Mouse (Mus musculus): ENCODE data around the gene Tmem181a. TPM values are rescaled to one million over a fixed set of nuclear protein-coding genes. Genes with fewer than 3 reads are reported as not detected.
"Not testable (repeated sequence)": the region's sequence is repeated elsewhere in the genome, so short reads cannot be mapped to it uniquely, and the experiment has no call there.

The Tmem181a gene
- polyA plus RNA-seq, 1 experiment from 2014 or later, result 73.1 TPM

- H3K27me3 ChIP-seq (ENCODE audit: control insufficient read depth, insufficient read depth, low read depth, low read length); H3K36me3 ChIP-seq (ENCODE audit: control insufficient read depth, insufficient read depth, low read length); H3K9me3 ChIP-seq (replicated peaks; ENCODE audit: control insufficient read depth, low read length, poor library complexity, severe bottlenecking); H3K4me1 ChIP-seq (ENCODE audit: control insufficient read depth, insufficient read depth, low read length): not testable (repeated sequence)
- Histone ChIP-seq H3K4me2 (ENCODE audit: low read length) (peak overlapping the region; percentile 41), H3K27ac (ENCODE audit: low read length) (peak overlapping the region; percentile 76), H3K4me3 (ENCODE audit: low read depth, low read length) (peak overlapping the region; percentile 40), H3K9ac (ENCODE audit: low read depth, low read length) (peak overlapping the region; percentile 66)
- WGBS, result 2% methylated on average over 37 of the region's 38 CpGs
- ATAC-seq, result peak; percentile 59
Measured at GRCm38 (mm10) chr17:6316379-6317126, 59.9 kb downstream of the Tmem181a start.

DNA sequence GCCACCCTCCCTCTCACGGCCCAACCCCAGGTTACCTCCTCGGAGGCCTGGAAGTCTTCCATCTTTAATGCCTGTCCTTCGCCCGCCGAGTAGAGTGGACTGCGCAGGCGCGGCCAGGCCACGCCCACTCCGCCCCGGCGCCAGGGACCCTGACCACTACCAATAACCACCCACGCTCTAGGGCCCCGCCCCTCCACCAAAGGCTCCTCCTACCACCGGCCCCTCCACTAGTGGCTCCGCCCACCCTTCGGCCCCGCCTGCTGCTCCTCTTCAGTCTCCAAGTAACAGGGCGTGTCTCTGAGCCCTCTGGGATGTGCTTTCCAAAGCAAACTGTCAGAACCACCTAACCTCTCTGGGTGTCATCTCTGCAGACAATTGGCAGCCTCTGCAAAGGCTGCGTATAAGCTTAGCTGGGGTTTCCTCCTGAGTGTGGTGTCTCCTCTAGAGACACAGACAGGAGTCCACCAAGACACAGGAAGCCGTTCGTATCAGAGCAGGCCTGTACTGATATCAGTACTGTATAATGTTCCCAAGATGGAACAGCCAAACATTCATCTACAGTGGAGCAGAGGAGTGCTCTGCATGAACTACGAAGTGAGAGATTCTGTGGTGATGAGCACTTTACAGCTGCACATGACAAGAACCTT is 60.8 kb downstream of the Tmem181a start, which contains the start of gene Dynlt1a:
TSS of gene Dynlt1a (minus strand) at position 162 of the 647 bp plus-strand sequence.
- peak within 1 kb of the TSS; percentile 76 for H3K27ac ChIP-seq (ENCODE audit: low read length)
- 6% methylated on average over 23 of the region's 23 CpGs for WGBS

GRCm38 (mm10) chr17:6321081-6321777 is 64.6 kb downstream of the Tmem181a start:
- H3K36me3 ChIP-seq (ENCODE audit: control insufficient read depth, insufficient read depth, low read length); H3K9me3 ChIP-seq (replicated peaks; ENCODE audit: control insufficient read depth, low read length, poor library complexity, severe bottlenecking); H3K27ac ChIP-seq (ENCODE audit: low read length); H3K4me1 ChIP-seq (ENCODE audit: control insufficient read depth, insufficient read depth, low read length); H3K27me3 ChIP-seq (ENCODE audit: control insufficient read depth, insufficient read depth, low read depth, low read length): not testable (repeated sequence)
- Histone ChIP-seq H3K4me3 (ENCODE audit: low read depth, low read length) (peak overlapping the region; percentile 36), H3K9ac (ENCODE audit: low read depth, low read length) (peak overlapping the region; percentile 46), H3K4me2 (ENCODE audit: low read length) (peak overlapping the region; percentile 41)
- ATAC-seq, result peak; percentile 79
- WGBS, result 0% methylated on average over 4 of the region's 60 CpGs

More for the DNA sequence above, 60.8 kb downstream of the Tmem181a start, which contains the start of gene Dynlt1a:
- H3K4me2 ChIP-seq (ENCODE audit: low read length), result peak within 1 kb of the TSS; percentile 43
- not testable (repeated sequence) for H3K27me3 ChIP-seq (ENCODE audit: control insufficient read depth, insufficient read depth, low read depth, low read length); H3K4me1 ChIP-seq (ENCODE audit: control insufficient read depth, insufficient read depth, low read length); H3K9me3 ChIP-seq (replicated peaks; ENCODE audit: control insufficient read depth, low read length, poor library complexity, severe bottlenecking); H3K36me3 ChIP-seq (ENCODE audit: control insufficient read depth, insufficient read depth, low read length)
- peak; percentile 85 for ATAC-seq
- H3K9ac ChIP-seq (ENCODE audit: low read depth, low read length), result peak within 1 kb of the TSS; percentile 66
- H3K4me3 ChIP-seq (ENCODE audit: low read depth, low read length), result peak within 1 kb of the TSS; percentile 40

DNA sequence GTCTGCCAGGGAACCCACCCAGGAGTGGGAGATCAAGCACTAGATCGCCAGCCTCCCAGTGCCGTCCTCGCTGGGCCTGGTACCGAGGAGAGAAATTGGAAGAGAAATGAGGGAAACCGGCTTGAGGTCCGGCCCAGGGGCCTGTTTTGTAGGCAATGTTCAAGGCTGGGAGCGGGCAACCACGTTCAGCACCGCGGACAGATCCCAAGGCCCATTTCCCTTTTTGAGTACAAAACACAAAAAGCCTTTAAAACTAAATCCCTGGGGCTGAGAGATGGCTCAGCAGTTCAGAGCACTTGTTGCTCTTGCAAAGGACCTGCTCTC is 65.1 kb downstream of the Tmem181a start:
- not testable (repeated sequence) for H3K4me2 ChIP-seq (ENCODE audit: low read length); H3K27ac ChIP-seq (ENCODE audit: low read length); H3K36me3 ChIP-seq (ENCODE audit: control insufficient read depth, insufficient read depth, low read length); H3K4me1 ChIP-seq (ENCODE audit: control insufficient read depth, insufficient read depth, low read length); H3K9me3 ChIP-seq (replicated peaks; ENCODE audit: control insufficient read depth, low read length, poor library complexity, severe bottlenecking); H3K4me3 ChIP-seq (ENCODE audit: low read depth, low read length); H3K27me3 ChIP-seq (ENCODE audit: control insufficient read depth, insufficient read depth, low read depth, low read length); ATAC-seq; H3K9ac ChIP-seq (ENCODE audit: low read depth, low read length)
- no CpG with 5 or more reads among the region's 10 CpGs for WGBS

GRCm38 (mm10) chr17:6325021-6325420 is 68.4 kb downstream of the Tmem181a start:
- H3K27me3 ChIP-seq (ENCODE audit: control insufficient read depth, insufficient read depth, low read depth, low read length); H3K4me1 ChIP-seq (ENCODE audit: control insufficient read depth, insufficient read depth, low read length); H3K36me3 ChIP-seq (ENCODE audit: control insufficient read depth, insufficient read depth, low read length); H3K9me3 ChIP-seq (replicated peaks; ENCODE audit: control insufficient read depth, low read length, poor library complexity, severe bottlenecking); H3K4me2 ChIP-seq (ENCODE audit: low read length); H3K27ac ChIP-seq (ENCODE audit: low read length); H3K4me3 ChIP-seq (ENCODE audit: low read depth, low read length); H3K9ac ChIP-seq (ENCODE audit: low read depth, low read length); ATAC-seq: not testable (repeated sequence)
- 60% methylated on average over 10 of the region's 10 CpGs for WGBS

DNA sequence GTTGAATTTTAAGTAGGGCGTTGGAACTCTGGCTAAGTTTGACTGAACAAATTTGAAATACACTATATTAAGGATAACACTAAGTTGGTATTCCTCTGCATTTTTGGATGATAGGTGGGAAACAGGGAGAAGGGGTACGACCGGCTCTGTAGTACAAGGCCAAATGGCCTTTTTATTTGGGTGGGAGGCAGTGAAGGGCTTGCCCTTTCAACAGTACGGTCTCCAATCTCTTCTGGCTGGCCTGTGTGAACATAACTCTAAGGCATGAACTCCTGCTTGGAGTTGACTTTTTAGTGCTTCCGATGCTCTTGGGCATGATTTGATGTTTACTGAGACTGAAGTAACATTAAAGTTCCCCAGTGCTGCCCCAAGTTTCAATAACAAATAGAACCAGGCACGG is 68.9 kb downstream of the Tmem181a start:
- WGBS, result 67% methylated on average over 6 of the region's 6 CpGs

DNA sequence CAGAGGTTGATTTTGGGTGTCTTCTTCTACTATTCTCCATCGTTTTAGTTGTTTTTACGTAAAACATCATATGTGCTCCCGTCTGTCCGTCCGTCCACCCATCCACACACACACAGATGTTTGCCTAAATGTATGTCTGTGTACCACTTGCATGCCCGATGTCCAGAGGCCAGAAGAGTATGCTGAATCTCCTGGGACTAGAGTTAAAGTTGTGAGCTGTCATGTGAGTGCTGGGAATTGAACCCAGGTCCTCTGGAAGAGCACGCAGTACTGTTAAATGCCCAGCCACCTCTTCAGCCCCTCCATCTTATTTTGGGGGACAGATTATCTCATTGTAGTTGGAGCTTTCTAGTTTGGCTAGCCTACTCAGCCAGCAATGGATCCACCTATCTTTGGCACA is 70.9 kb downstream of the Tmem181a start:
- not testable (repeated sequence) for H3K4me1 ChIP-seq (ENCODE audit: control insufficient read depth, insufficient read depth, low read length); H3K9me3 ChIP-seq (replicated peaks; ENCODE audit: control insufficient read depth, low read length, poor library complexity, severe bottlenecking)
- 92% methylated on average over 7 of the region's 7 CpGs for WGBS

More for the DNA sequence above, 68.9 kb downstream of the Tmem181a start:
- not testable (repeated sequence) for H3K9ac ChIP-seq (ENCODE audit: low read depth, low read length); H3K27ac ChIP-seq (ENCODE audit: low read length); H3K36me3 ChIP-seq (ENCODE audit: control insufficient read depth, insufficient read depth, low read length); H3K9me3 ChIP-seq (replicated peaks; ENCODE audit: control insufficient read depth, low read length, poor library complexity, severe bottlenecking); H3K4me2 ChIP-seq (ENCODE audit: low read length); H3K27me3 ChIP-seq (ENCODE audit: control insufficient read depth, insufficient read depth, low read depth, low read length); H3K4me3 ChIP-seq (ENCODE audit: low read depth, low read length); ATAC-seq; H3K4me1 ChIP-seq (ENCODE audit: control insufficient read depth, insufficient read depth, low read length)

GRCm38 (mm10) chr17:6328997-6329396 is 72.3 kb downstream of the Tmem181a start:
- not testable (repeated sequence) for ATAC-seq; H3K27ac ChIP-seq (ENCODE audit: low read length)
- 71% methylated on average over 3 of the region's 4 CpGs for WGBS

More for the DNA sequence above, 70.9 kb downstream of the Tmem181a start:
- not testable (repeated sequence) for H3K9ac ChIP-seq (ENCODE audit: low read depth, low read length); H3K4me3 ChIP-seq (ENCODE audit: low read depth, low read length); H3K4me2 ChIP-seq (ENCODE audit: low read length); H3K27ac ChIP-seq (ENCODE audit: low read length); H3K36me3 ChIP-seq (ENCODE audit: control insufficient read depth, insufficient read depth, low read length); H3K27me3 ChIP-seq (ENCODE audit: control insufficient read depth, insufficient read depth, low read depth, low read length); ATAC-seq

More at GRCm38 (mm10) chr17:6328997-6329396, 72.3 kb downstream of the Tmem181a start:
- H3K9ac ChIP-seq (ENCODE audit: low read depth, low read length); H3K4me2 ChIP-seq (ENCODE audit: low read length); H3K9me3 ChIP-seq (replicated peaks; ENCODE audit: control insufficient read depth, low read length, poor library complexity, severe bottlenecking); H3K27me3 ChIP-seq (ENCODE audit: control insufficient read depth, insufficient read depth, low read depth, low read length); H3K4me1 ChIP-seq (ENCODE audit: control insufficient read depth, insufficient read depth, low read length); H3K36me3 ChIP-seq (ENCODE audit: control insufficient read depth, insufficient read depth, low read length); H3K4me3 ChIP-seq (ENCODE audit: low read depth, low read length): not testable (repeated sequence)

Data from midbrain, embryonic 16.5 days (tissue).